Mouse (Mus musculus): ENCODE data around the gene Tulp2. TPM values are rescaled to one million over a fixed set of nuclear protein-coding genes. Genes with fewer than 3 reads are reported as not detected.

Gene Tulp2
- polyA plus RNA-seq, 1 experiment from 2014 or later: not detected

DNA sequence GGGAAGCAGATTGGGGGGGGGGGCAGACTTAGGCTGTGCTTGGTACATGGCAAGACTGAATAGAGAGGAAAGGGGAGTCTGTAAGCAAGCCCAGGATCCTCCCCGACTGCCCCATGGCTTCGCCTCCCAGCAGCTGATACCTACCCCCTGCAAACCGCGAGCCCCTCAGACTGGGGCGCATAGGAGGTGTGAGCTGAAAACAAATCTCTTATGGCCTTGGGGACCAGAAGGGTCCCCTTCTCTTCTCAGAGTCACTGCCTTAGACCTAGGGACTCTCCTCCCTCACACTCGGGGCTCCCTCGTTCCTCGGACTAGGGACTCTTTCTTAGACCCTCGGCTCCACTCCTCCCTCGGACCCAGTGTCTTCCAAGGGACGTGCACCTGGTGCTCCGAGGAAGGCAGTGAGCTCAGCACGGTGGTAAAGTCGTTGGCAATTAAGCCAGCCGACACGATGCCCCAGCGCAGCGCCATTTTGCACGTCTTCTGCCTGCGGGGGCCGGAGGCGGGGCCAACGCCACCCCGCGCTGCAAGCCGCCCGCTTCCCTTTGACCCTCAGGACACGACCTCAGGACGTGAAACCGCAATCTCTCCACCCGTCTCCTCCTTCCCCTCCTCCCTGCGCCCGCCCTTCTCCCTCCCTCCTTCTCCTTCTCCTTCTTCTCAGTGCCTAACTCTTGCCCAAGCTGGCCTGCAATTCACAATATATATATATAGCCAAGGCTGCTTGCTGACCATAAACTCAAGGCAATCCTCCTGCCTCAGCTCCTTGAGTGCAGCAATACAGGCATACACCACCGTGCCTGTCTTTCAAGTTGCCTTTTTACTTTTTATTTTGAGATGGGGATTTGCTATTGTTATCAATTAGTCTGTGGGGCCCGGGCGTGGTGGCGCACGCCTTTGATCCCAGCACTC lies 6.9 kb downstream of the Tulp2 start, which contains the start of gene Dhdh:
Gene Dhdh (minus strand): TSS at position 513 of the 912 bp plus-strand sequence.
- H3K36me3 ChIP-seq (ENCODE audit: control insufficient read depth, insufficient read depth, low read length): peaks cover 16% of the 10 kb centered on the region
- 7% methylated on average over 37 of the region's 38 CpGs for WGBS
- peak; percentile 69 for ATAC-seq

DNA sequence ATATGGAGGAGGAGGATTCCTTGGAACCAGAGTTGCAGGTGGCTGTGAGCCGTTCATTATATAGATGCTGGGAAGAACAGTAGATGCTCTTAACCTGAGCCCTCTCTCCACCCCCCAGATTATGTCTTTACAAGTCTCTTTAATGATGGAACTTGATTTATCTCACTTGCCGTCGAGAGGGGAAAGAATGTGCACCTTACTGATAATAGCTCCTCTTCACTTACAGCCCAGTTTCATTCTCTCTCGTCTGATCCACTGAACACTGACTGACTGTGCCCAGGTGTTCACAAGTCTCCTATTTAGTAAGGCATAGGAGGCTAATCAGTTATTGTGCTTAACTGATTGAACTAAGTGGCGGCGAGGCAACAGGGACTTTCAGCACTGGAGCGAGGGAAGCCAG lies 7.9 kb downstream of the Tulp2 start:
- Histone ChIP-seq H3K36me3 (ENCODE audit: control insufficient read depth, insufficient read depth, low read length) (peaks cover 26% of the 10 kb centered on the region), H3K4me2 (ENCODE audit: low read length) (no peak overlapping the region), H3K9ac (ENCODE audit: low read length) (no peak overlapping the region), H3K27ac (ENCODE audit: low read depth, low read length) (no peak overlapping the region), H3K9me3 (replicated peaks; ENCODE audit: control insufficient read depth, low read length) (no peaks in the 10 kb centered on the region), H3K4me3 (ENCODE audit: low read depth, low read length) (no peak overlapping the region), H3K27me3 (replicated peaks; ENCODE audit: control insufficient read depth, insufficient read depth, low read length) (no peaks in the 10 kb centered on the region), H3K4me1 (ENCODE audit: control insufficient read depth, insufficient read depth, low read length) (no peaks in the 10 kb centered on the region; the same call in 1 of the 2 replicates)
- WGBS: 89% methylated on average over 7 of the region's 7 CpGs
- DNase-seq (ENCODE audit: low spot score) (no peak), ATAC-seq (no peak)

More for the DNA sequence above, 6.9 kb downstream of the Tulp2 start, which contains the start of gene Dhdh:
- peak within 1 kb of the TSS; percentile 68 for H3K9ac ChIP-seq (ENCODE audit: low read length)
- H3K4me2 ChIP-seq (ENCODE audit: low read length): peak within 1 kb of the TSS; percentile 63
- peak; percentile 36 for DNase-seq (ENCODE audit: low spot score)
- H3K4me1 ChIP-seq (ENCODE audit: control insufficient read depth, insufficient read depth, low read length): no peaks in the 10 kb centered on the region; the same call in 1 of the 2 replicates
- H3K9me3 ChIP-seq (replicated peaks; ENCODE audit: control insufficient read depth, low read length): no peaks in the 10 kb centered on the region
- H3K4me3 ChIP-seq (ENCODE audit: low read depth, low read length): peak within 1 kb of the TSS; percentile 38
- H3K27me3 ChIP-seq (replicated peaks; ENCODE audit: control insufficient read depth, insufficient read depth, low read length): no peaks in the 10 kb centered on the region
- H3K27ac ChIP-seq (ENCODE audit: low read depth, low read length): peak within 1 kb of the TSS; percentile 46

DNA sequence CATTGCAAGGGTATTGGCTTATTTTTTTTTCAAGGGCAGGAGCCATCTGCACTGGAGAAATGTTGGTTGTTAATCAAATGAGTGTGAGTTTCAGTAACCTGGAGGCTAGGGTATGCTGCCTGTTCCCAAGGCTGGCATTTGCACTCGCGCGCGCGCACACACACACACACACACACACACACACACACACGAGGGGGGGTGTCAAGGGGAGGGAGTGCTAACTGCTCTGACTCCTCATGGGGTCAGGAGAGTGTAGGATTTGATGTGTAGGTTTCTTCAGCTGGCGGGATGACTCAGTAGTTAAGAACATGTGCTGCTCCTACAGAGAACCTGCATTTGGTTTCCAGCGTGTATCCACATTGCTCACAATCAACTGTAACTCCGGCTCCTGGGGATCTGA lies 9.1 kb downstream of the Tulp2 start:
- WGBS: 58% methylated on average over 9 of the region's 9 CpGs
- Histone ChIP-seq H3K9me3 (replicated peaks; ENCODE audit: control insufficient read depth, low read length) (no peaks in the 10 kb centered on the region), H3K4me1 (ENCODE audit: control insufficient read depth, insufficient read depth, low read length) (no peaks in the 10 kb centered on the region; the same call in 1 of the 2 replicates), H3K9ac (ENCODE audit: low read length) (no peak overlapping the region), H3K27ac (ENCODE audit: low read depth, low read length) (no peak overlapping the region), H3K27me3 (replicated peaks; ENCODE audit: control insufficient read depth, insufficient read depth, low read length) (no peaks in the 10 kb centered on the region), H3K4me2 (ENCODE audit: low read length) (no peak overlapping the region), H3K36me3 (ENCODE audit: control insufficient read depth, insufficient read depth, low read length) (peaks cover 38% of the 10 kb centered on the region), H3K4me3 (ENCODE audit: low read depth, low read length) (no peak overlapping the region)
- no peak for DNase-seq (ENCODE audit: low spot score)
- ATAC-seq: 0 out of 2 replicates have a peak, but pooled peaks have one; percentile 19

DNA sequence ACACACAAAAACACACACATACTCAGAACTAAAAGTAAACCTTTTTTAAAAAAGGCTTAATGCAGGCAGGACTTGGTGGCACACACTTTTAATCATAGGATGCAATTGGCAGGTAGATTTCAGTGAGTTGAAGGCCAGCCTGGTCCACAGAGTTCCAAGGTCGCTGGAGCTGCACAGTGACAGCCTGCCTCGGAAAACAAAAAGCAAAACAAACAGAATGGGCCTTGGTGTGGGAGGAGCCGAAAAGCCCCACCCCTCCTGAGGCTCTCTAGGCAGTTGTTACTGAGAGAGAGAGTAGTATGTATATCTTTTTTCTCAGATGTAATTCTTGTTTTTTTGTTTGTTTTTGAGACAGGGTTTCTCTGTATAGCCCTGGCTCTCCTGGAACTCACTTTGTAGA lies 9.6 kb downstream of the Tulp2 start:
- ATAC-seq (no peak), DNase-seq (ENCODE audit: low spot score) (no peak)
- Histone ChIP-seq H3K9ac (ENCODE audit: low read length) (no peak overlapping the region), H3K4me1 (ENCODE audit: control insufficient read depth, insufficient read depth, low read length) (no peaks in the 10 kb centered on the region; the same call in 1 of the 2 replicates), H3K4me3 (ENCODE audit: low read depth, low read length) (no peak overlapping the region), H3K9me3 (replicated peaks; ENCODE audit: control insufficient read depth, low read length) (no peaks in the 10 kb centered on the region), H3K27me3 (replicated peaks; ENCODE audit: control insufficient read depth, insufficient read depth, low read length) (no peaks in the 10 kb centered on the region), H3K4me2 (ENCODE audit: low read length) (no peak overlapping the region), H3K36me3 (ENCODE audit: control insufficient read depth, insufficient read depth, low read length) (peaks cover 43% of the 10 kb centered on the region), H3K27ac (ENCODE audit: low read depth, low read length) (no peak overlapping the region)
- WGBS: 23% methylated on average over 3 of the region's 3 CpGs

DNA sequence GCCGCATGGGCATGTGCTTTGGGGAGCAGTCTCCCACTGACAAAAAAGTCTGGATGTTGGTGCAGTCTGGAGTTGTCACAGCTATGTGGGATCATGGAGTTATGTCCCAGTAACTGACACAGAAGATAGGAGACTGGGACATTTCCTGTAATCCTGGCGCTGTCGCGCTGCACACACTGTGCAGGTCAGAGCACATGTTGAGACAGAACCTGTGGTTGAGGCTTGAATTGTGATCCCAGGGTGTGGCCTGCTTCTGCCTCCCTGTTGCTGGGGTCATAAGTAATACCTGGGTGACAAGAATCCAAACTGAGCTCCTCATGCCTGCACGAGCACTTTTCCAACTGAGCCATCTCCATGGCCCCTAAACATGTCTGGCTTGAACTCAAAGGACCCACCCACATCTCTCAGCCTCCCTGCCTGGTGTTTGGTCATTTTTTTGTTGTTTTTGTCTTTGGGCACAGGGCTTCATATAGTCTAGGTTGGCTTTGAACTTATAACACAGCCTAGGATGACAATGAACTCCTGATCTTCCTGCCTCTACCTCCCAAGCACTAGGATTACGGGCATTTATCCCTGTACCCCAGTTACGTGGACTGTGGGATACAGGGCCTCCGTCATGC lies 10.7 kb downstream of the Tulp2 start:
- Histone ChIP-seq H3K4me3 (ENCODE audit: low read depth, low read length) (no peak overlapping the region), H3K4me2 (ENCODE audit: low read length) (no peak overlapping the region), H3K9ac (ENCODE audit: low read length) (no peak overlapping the region), H3K27me3 (replicated peaks; ENCODE audit: control insufficient read depth, insufficient read depth, low read length) (no peaks in the 10 kb centered on the region), H3K4me1 (ENCODE audit: control insufficient read depth, insufficient read depth, low read length) (no peaks in the 10 kb centered on the region; the same call in 1 of the 2 replicates), H3K27ac (ENCODE audit: low read depth, low read length) (no peak overlapping the region), H3K9me3 (replicated peaks; ENCODE audit: control insufficient read depth, low read length) (no peaks in the 10 kb centered on the region), H3K36me3 (ENCODE audit: control insufficient read depth, insufficient read depth, low read length) (peaks cover 54% of the 10 kb centered on the region)
- no peak for ATAC-seq
- WGBS: 96% methylated on average over 8 of the region's 8 CpGs
- DNase-seq (ENCODE audit: low spot score): no peak

DNA sequence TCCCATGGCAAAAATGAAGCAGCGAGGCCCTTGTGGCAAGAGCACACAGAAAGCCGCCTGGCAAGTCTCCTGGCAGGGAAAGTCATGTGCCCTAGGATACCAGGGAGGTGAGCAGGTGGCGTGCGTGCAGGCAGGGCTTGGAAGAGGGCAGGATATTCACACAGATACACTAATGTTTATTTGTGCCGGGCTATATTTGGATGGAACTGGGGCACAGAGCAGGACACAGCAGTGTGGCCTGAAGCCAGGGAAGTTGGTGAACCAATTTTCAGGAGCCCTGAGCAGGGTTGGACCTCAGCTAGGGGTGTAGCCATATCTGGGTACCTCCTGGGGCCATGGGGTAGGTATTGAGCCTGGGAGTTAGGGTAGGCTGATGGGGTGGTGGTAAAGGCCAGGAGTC lies 11.3 kb downstream of the Tulp2 start:
- Histone ChIP-seq H3K4me3 (ENCODE audit: low read depth, low read length) (no peak overlapping the region), H3K9me3 (replicated peaks; ENCODE audit: control insufficient read depth, low read length) (no peaks in the 10 kb centered on the region), H3K4me1 (ENCODE audit: control insufficient read depth, insufficient read depth, low read length) (no peaks in the 10 kb centered on the region; the same call in 1 of the 2 replicates), H3K27ac (ENCODE audit: low read depth, low read length) (no peak overlapping the region), H3K4me2 (ENCODE audit: low read length) (no peak overlapping the region), H3K27me3 (replicated peaks; ENCODE audit: control insufficient read depth, insufficient read depth, low read length) (no peaks in the 10 kb centered on the region), H3K36me3 (ENCODE audit: control insufficient read depth, insufficient read depth, low read length) (peaks cover 60% of the 10 kb centered on the region), H3K9ac (ENCODE audit: low read length) (no peak overlapping the region)
- 96% methylated on average over 5 of the region's 5 CpGs for WGBS
- no peak for DNase-seq (ENCODE audit: low spot score)
- ATAC-seq: no peak

DNA sequence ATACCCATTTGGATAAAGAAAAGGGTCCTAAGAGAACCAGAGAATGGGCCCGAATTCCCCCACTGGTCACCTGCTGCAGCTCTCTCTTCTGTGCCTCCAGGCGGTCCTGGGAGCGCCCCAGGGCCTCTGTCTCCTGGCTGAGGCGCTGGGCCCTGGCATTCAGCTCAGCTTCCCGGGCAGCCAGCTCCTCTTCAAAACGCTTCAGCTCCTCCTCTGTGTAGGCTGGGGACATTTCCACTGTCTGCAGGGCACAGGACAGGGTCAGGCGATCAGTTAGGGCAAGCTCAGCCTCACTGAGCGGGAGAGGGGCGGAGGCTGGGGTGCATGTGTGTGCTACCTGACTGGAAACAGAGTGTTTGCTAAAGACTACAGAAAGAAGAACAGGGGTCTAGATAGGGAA lies 12.9 kb downstream of the Tulp2 start:
- WGBS: 81% methylated on average over 9 of the region's 9 CpGs
- no peaks in the 10 kb centered on the region for H3K27me3 ChIP-seq (replicated peaks; ENCODE audit: control insufficient read depth, insufficient read depth, low read length)
- H3K27ac ChIP-seq (ENCODE audit: low read depth, low read length): no peak overlapping the region
- ATAC-seq: no peak
- DNase-seq (ENCODE audit: low spot score): no peak
- H3K9ac ChIP-seq (ENCODE audit: low read length): no peak overlapping the region
- no peak overlapping the region for H3K4me3 ChIP-seq (ENCODE audit: low read depth, low read length)
- no peaks in the 10 kb centered on the region for H3K9me3 ChIP-seq (replicated peaks; ENCODE audit: control insufficient read depth, low read length)
- no peaks in the 10 kb centered on the region for H3K4me1 ChIP-seq (ENCODE audit: control insufficient read depth, insufficient read depth, low read length)
- peaks cover 75% of the 10 kb centered on the region for H3K36me3 ChIP-seq (ENCODE audit: control insufficient read depth, insufficient read depth, low read length)
- H3K4me2 ChIP-seq (ENCODE audit: low read length): no peak overlapping the region

DNA sequence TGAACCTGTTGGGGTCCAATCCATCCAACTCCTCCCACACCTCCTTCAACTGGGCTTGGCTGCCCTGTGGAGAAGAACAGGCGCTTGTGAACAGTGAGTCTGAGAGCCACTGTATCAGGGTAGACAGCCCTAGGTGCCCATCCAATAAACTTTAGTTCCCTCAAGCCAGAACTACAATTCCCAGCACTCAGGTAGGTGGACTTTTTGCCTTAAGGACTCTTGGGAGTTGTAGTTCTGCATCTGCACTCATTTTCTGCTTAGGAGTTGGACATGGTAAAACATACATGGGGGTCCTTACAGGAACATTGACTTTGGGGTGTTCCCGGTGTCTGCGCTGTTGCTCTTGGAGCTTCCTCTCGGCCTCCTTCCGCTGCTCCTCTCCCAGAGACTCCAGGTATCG lies 16.8 kb downstream of the Tulp2 start:
- Histone ChIP-seq H3K36me3 (ENCODE audit: control insufficient read depth, insufficient read depth, low read length) (peaks cover 82% of the 10 kb centered on the region), H3K4me1 (ENCODE audit: control insufficient read depth, insufficient read depth, low read length) (no peaks in the 10 kb centered on the region), H3K4me3 (ENCODE audit: low read depth, low read length) (no peak overlapping the region), H3K4me2 (ENCODE audit: low read length) (no peak overlapping the region), H3K9ac (ENCODE audit: low read length) (no peak overlapping the region), H3K27ac (ENCODE audit: low read depth, low read length) (no peak overlapping the region), H3K27me3 (replicated peaks; ENCODE audit: control insufficient read depth, insufficient read depth, low read length) (no peaks in the 10 kb centered on the region), H3K9me3 (replicated peaks; ENCODE audit: control insufficient read depth, low read length) (no peaks in the 10 kb centered on the region)
- ATAC-seq (no peak), DNase-seq (ENCODE audit: low spot score) (no peak)
- WGBS: 96% methylated on average over 6 of the region's 6 CpGs

DNA sequence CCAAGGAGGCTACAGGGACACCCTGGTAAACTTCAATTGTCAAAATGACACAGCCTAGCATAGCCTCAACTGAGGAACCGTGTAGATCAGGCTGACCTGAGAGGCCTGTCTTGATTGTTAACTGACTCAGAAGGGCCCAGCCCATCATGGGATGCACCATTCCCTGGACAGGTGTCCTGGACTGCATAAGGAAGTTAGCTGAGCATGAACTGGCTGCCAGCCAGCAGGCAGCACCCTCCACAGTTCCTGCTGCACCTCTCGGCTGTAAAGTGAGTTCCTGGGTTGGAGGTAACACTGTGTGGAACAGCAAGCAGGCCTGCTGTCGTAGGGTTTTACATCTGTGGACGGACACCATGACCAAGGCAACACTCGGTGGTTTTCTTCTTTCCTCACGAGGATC lies 25.9 kb downstream of the Tulp2 start:
- no peaks in the 10 kb centered on the region for H3K27me3 ChIP-seq (replicated peaks; ENCODE audit: control insufficient read depth, insufficient read depth, low read length)
- peaks cover 9% of the 10 kb centered on the region for H3K4me1 ChIP-seq (ENCODE audit: control insufficient read depth, insufficient read depth, low read length)
- 90% methylated on average over 6 of the region's 6 CpGs for WGBS
- no peak overlapping the region for H3K27ac ChIP-seq (ENCODE audit: low read depth, low read length)
- ATAC-seq: no peak
- peaks cover 8% of the 10 kb centered on the region; the same call in 1 of the 2 replicates for H3K36me3 ChIP-seq (ENCODE audit: control insufficient read depth, insufficient read depth, low read length)
- DNase-seq (ENCODE audit: low spot score): no peak
- no peak overlapping the region for H3K4me3 ChIP-seq (ENCODE audit: low read depth, low read length)
- no peak overlapping the region for H3K4me2 ChIP-seq (ENCODE audit: low read length)
- H3K9me3 ChIP-seq (replicated peaks; ENCODE audit: control insufficient read depth, low read length): no peaks in the 10 kb centered on the region
- no peak overlapping the region for H3K9ac ChIP-seq (ENCODE audit: low read length)

Measured in forebrain, embryonic 14.5 days (tissue).